Comparison of ENCODE assay signal across 10 mouse cellular contexts in genomic region chr2:163722550-163722949, GRCm38 (mm10). TPM values are rescaled to one million over a fixed set of nuclear protein-coding genes. Genes with fewer than 3 reads are reported as not detected.
DNase-seq lines count a peak whose midpoint lies in the region; ATAC-seq and TF ChIP-seq lines count a peak whose summit lies in the region.
"Had no signal": no experiment of that assay in that cellular context is flagged by ENCODE, and none has a peak within 500 bp of the region (broad histone marks: within the 10 kb centered on the region; RNA-seq: fewer than 3 reads in every experiment).

No protein-coding gene starts in this region.

- WGBS in hindbrain, embryonic 12.5 days: 72% methylated on average over 7 of the region's 7 CpGs
- WGBS in hindbrain, embryonic 11.5 days: 89% methylated on average over 7 of the region's 7 CpGs
- 50% methylated on average over 7 of the region's 7 CpGs for WGBS in midbrain, postnatal 0 days
- 62% methylated on average over 7 of the region's 7 CpGs for WGBS in lung, adult 2 months

- peak overlapping the region; percentile 80 for H3K27ac ChIP-seq in hindbrain, embryonic 12.5 days
- H3K27ac ChIP-seq in hindbrain, embryonic 11.5 days (ENCODE audit: low read depth, low read length): no peak overlapping the region
- H3K27ac ChIP-seq in midbrain, postnatal 0 days (ENCODE audit: low read depth, low read length): no peak overlapping the region
- H3K27ac ChIP-seq: liver, embryonic 13.5 days had no signal

- H3K9ac ChIP-seq in hindbrain, embryonic 12.5 days: no peak overlapping the region
- no peak overlapping the region for H3K9ac ChIP-seq in hindbrain, embryonic 11.5 days (ENCODE audit: low read depth, low read length)
- H3K9ac ChIP-seq in midbrain, postnatal 0 days (replicated peaks; ENCODE audit: low read length, poor library complexity, severe bottlenecking): peak overlapping the region; percentile 33; the same call in 1 of the 2 replicates
- H3K9ac ChIP-seq: liver, embryonic 13.5 days had no signal

- no peak overlapping the region for H3K4me3 ChIP-seq in hindbrain, embryonic 12.5 days
- H3K4me3 ChIP-seq in hindbrain, embryonic 11.5 days (ENCODE audit: low read depth, low read length): no peak overlapping the region
- H3K4me3 ChIP-seq in midbrain, postnatal 0 days (ENCODE audit: low read depth, low read length): no peak overlapping the region
- H3K4me3 ChIP-seq in lung, adult 2 months (replicated peaks; ENCODE audit: extremely low read depth, low read depth, low read length): no peak overlapping the region
- H3K4me3 ChIP-seq: liver, embryonic 13.5 days had no signal

- no peak overlapping the region for H3K4me2 ChIP-seq in hindbrain, embryonic 12.5 days (replicated peaks)
- H3K4me2 ChIP-seq in hindbrain, embryonic 11.5 days (replicated peaks; ENCODE audit: low read depth, low read length): no peak overlapping the region
- no peak overlapping the region for H3K4me2 ChIP-seq in midbrain, postnatal 0 days (ENCODE audit: low read depth, low read length, poor library complexity, severe bottlenecking)
- H3K4me2 ChIP-seq: liver, embryonic 13.5 days had no signal

- no peak for TF ChIP-seq CTCF in midbrain, postnatal 0 days (IDR thresholded peaks at IDR 0.05)
- no peak for TF ChIP-seq CTCF in lung, adult 2 months (IDR thresholded peaks at IDR 0.05; ENCODE audit: insufficient read depth, low read length)

- peak; percentile 84 for ATAC-seq in hindbrain, embryonic 12.5 days (ENCODE audit: low FRiP score)
- ATAC-seq in hindbrain, embryonic 11.5 days (ENCODE audit: low FRiP score): no peak
- ATAC-seq in midbrain, postnatal 0 days (ENCODE audit: low FRiP score): peak; percentile 55
- no peak for ATAC-seq in activated CD4-positive, CD25-positive, alpha-beta regulatory T cell, adult 4 months

- no peak for TF ChIP-seq POLR2A in lung, adult 2 months (IDR thresholded peaks at IDR 0.05; ENCODE audit: borderline replicate concordance, extremely low read depth, low read depth, low read length)

- H3K4me1 ChIP-seq in hindbrain, embryonic 12.5 days: peaks cover 19% of the 10 kb centered on the region
- no peaks in the 10 kb centered on the region for H3K4me1 ChIP-seq in hindbrain, embryonic 11.5 days (replicated peaks; ENCODE audit: control insufficient read depth, insufficient read depth, low read length)
- no peaks in the 10 kb centered on the region for H3K4me1 ChIP-seq in midbrain, postnatal 0 days (ENCODE audit: insufficient read depth, low read length)
- H3K4me1 ChIP-seq in lung, adult 2 months (ENCODE audit: control insufficient read depth, insufficient read depth, low read length): peaks cover 8% of the 10 kb centered on the region

- no peak for DNase-seq in hindbrain, embryonic 11.5 days (ENCODE audit: low spot score)
- peak; percentile 83 for DNase-seq in adrenal gland, postnatal 25 days
- DNase-seq in frontal cortex, postnatal 10 days (ENCODE audit: low spot score in 2 of 2): peak; percentile 42 to 72
- DNase-seq in midbrain, postnatal 0 days (ENCODE audit: low spot score): peak; percentile 96
- DNase-seq in kidney, adult 8-10 months: no peak
- no peak for DNase-seq in lung, adult 2 months
- DNase-seq: liver, embryonic 13.5 days had no signal

- H3K27me3 ChIP-seq in hindbrain, embryonic 12.5 days: no peaks in the 10 kb centered on the region
- no peaks in the 10 kb centered on the region for H3K27me3 ChIP-seq in hindbrain, embryonic 11.5 days (ENCODE audit: control insufficient read depth, insufficient read depth, low read length)
- H3K27me3 ChIP-seq in midbrain, postnatal 0 days (ENCODE audit: insufficient read depth, low read length): no peaks in the 10 kb centered on the region
- H3K27me3 ChIP-seq: liver, embryonic 13.5 days had no signal

- H3K36me3 ChIP-seq in hindbrain, embryonic 12.5 days: peaks cover 34% of the 10 kb centered on the region; the same call in 1 of the 2 replicates
- H3K36me3 ChIP-seq in hindbrain, embryonic 11.5 days (ENCODE audit: control insufficient read depth, insufficient read depth, low read length): no peaks in the 10 kb centered on the region
- H3K36me3 ChIP-seq in midbrain, postnatal 0 days (ENCODE audit: insufficient read depth, low read length): peaks cover 12% of the 10 kb centered on the region; the same call in 1 of the 2 replicates

- H3K9me3 ChIP-seq in hindbrain, embryonic 12.5 days (replicated peaks): no peaks in the 10 kb centered on the region
- no peaks in the 10 kb centered on the region for H3K9me3 ChIP-seq in hindbrain, embryonic 11.5 days (ENCODE audit: control insufficient read depth, low read length)
- no peaks in the 10 kb centered on the region for H3K9me3 ChIP-seq in midbrain, postnatal 0 days (ENCODE audit: low read length)
- H3K9me3 ChIP-seq: G1E; liver, embryonic 13.5 days had no signal

RNA-seq across cellular contexts. Expression of gene Ada, which starts 27.5 kb away (rescaled TPM):
- 4.0 and 4.3 TPM in 2 replicates for polyA plus RNA-seq in hindbrain, embryonic 12.5 days (2016; fragmentation: Nextera tagmentation; extraction: Ambion mirVana)
- 4.7 and 6.0 TPM in 2 replicates for polyA plus RNA-seq in hindbrain, embryonic 11.5 days (2014; fragmentation: Nextera tagmentation; extraction: Ambion mirVana)
- 2.8 and 3.6 TPM in 2 replicates for total RNA-seq in adrenal gland, postnatal 25 days (2021)
- 1.4 and 2.6 TPM in 2 replicates for total RNA-seq in midbrain, postnatal 0 days (2014; rRNA removed)
- 3.7 and 3.8 TPM in 2 replicates for polyA plus RNA-seq in midbrain, postnatal 0 days (2015; fragmentation: Nextera tagmentation; extraction: Ambion mirVana)
- 10 to 100 TPM in 1 of 2 experiments, 1 to 10 TPM in 1; 8.1 to 10.8 TPM for polyA plus RNA-seq in activated CD4-positive, CD25-positive, alpha-beta regulatory T cell, adult 4 months (2017; shearing (Covaris generic))
- 2.4 and 105 TPM in 2 replicates for polyA plus RNA-seq in lung, adult 2 months (2012; rRNA removed)

Comparison
In these comparisons a context has a peak if more than half of its experiments do, and no peak if none do; other contexts are left out.
1. ATAC-seq: peak in hindbrain, embryonic 12.5 days (single experiment) and midbrain, postnatal 0 days (single experiment); none in hindbrain, embryonic 11.5 days (single experiment) and activated CD4-positive, CD25-positive, alpha-beta regulatory T cell, adult 4 months (single experiment).
2. DNase-seq: peak in adrenal gland, postnatal 25 days (single experiment), frontal cortex, postnatal 10 days (2 of 2) and midbrain, postnatal 0 days (single experiment); none in hindbrain, embryonic 11.5 days (single experiment), kidney, adult 8-10 months (0 of 2) and lung, adult 2 months (single experiment).